10 mouse cellular contexts compared by ENCODE assay signal in the genomic region with DNA sequence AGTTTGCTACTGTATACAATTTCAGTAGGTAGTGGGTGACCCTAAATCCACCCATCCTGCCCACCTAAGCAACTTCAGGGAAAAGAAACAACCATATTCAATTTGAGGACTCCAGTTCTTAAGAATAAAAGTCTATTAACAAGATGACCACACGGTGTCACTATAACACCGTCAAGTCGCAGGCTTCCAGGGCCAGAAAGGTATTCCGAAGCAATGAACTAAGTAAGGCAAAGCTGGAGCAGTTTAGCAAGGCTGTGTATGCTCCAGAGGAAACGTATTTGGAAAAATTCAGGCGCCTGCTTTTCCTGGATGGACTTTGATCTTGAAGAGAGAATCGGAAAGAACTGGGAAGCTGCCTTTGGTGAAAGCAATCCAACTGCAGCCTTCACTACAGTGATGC. TPM values are rescaled to one million over a fixed set of nuclear protein-coding genes. Genes with fewer than 3 reads are reported as not detected.
DNase-seq lines count a peak whose midpoint lies in the region; ATAC-seq and TF ChIP-seq lines count a peak whose summit lies in the region.
"Had no signal": no experiment of that assay in that cellular context is flagged by ENCODE, and none has a peak within 500 bp of the region (broad histone marks: within the 10 kb centered on the region; RNA-seq: fewer than 3 reads in every experiment).

No protein-coding gene starts in this region.

- no peak overlapping the region for H3K27ac ChIP-seq in hindbrain, embryonic 15.5 days (replicated peaks)
- H3K27ac ChIP-seq in left cerebral cortex, adult 2 months = no peak overlapping the region

- ATAC-seq in hindbrain, embryonic 15.5 days (ENCODE audit: low FRiP score, low read depth) = peak; percentile 68; the same call in 1 of the 2 replicates
- 0 out of 2 replicates have a peak, but pooled peaks have one; percentile 50 for ATAC-seq in monocyte, adult 5-6 weeks (replicated peaks; ENCODE audit: insufficient number of reproducible peaks, low FRiP score, low TSS enrichment, poor library complexity, severe bottlenecking)

- peak; percentile 45 to 53 for DNase-seq in right cerebral cortex, postnatal 10 days (ENCODE audit: low spot score in 2 of 2)
- no peak for DNase-seq in right cerebral cortex, postnatal 14 days
- DNase-seq in adrenal gland, adult 18-20 months (ENCODE audit: low spot score in 2 of 2) = peak; percentile 24 to 25
- peak; percentile 74 for DNase-seq in embryo, embryonic 9.5 days (ENCODE audit: extremely low spot score)
- peak; percentile 25 to 27 for DNase-seq in left cerebral cortex, adult 2 months (ENCODE audit: extremely low spot score in 1 of 2, low spot score in 2 of 2)
- no peak for DNase-seq in ovary, adult 18-20 months (ENCODE audit: low spot score)

- WGBS in hindbrain, embryonic 15.5 days = 2% methylated on average over 7 of the region's 7 CpGs

- no peaks in the 10 kb centered on the region for H3K9me3 ChIP-seq in hindbrain, embryonic 15.5 days

- intact Hi-C loops in left cerebral cortex, adult 2 months (cut with DNase I) = loop anchor here (2.0 to 10.0 kb wide), 5 partner anchors 477 to 1415 kb away; partner anchors contain the start of gene Crygc

- peak; percentile 70 for TF ChIP-seq CTCF in left cerebral cortex, adult 2 months (IDR thresholded peaks at IDR 0.05)

- H3K4me3 ChIP-seq in hindbrain, embryonic 15.5 days = no peak overlapping the region
- H3K4me3 ChIP-seq in left cerebral cortex, adult 2 months = no peak overlapping the region
- H3K4me3 ChIP-seq: myocyte had no signal

- no peak overlapping the region for H3K4me2 ChIP-seq in hindbrain, embryonic 15.5 days

- no peaks in the 10 kb centered on the region for H3K4me1 ChIP-seq in hindbrain, embryonic 15.5 days (replicated peaks)

- no peaks in the 10 kb centered on the region for H3K27me3 ChIP-seq in hindbrain, embryonic 15.5 days

- no peaks in the 10 kb centered on the region for H3K36me3 ChIP-seq in hindbrain, embryonic 15.5 days

- H3K9ac ChIP-seq in hindbrain, embryonic 15.5 days = no peak overlapping the region

RNA-seq across cellular contexts. Expression of gene Dytn, which starts 27.1 kb away (rescaled TPM):
- total RNA-seq in adrenal gland, adult 18-20 months (2021) = not detected
- polyA plus RNA-seq in hindbrain, embryonic 15.5 days (2015; fragmentation: Nextera tagmentation; extraction: Ambion mirVana) = 0.10 and 0.29 TPM in 2 replicates
- total RNA-seq in left cerebral cortex, adult 2 months (2021) = under 1 TPM; 0.14 to 0.16 TPM
- total RNA-seq in monocyte, adult 5-6 weeks (2017) = not detected in 3 replicates
- polyA plus RNA-seq: gonadal fat pad, adult 2 months; myocyte had no signal

RNA-seq across cellular contexts. Expression of gene Gm39653, which starts 43.8 kb away (rescaled TPM):
- not detected for total RNA-seq in adrenal gland, adult 18-20 months (2021)
- polyA plus RNA-seq in hindbrain, embryonic 15.5 days (2015; fragmentation: Nextera tagmentation; extraction: Ambion mirVana) = not detected in 2 replicates
- total RNA-seq in left cerebral cortex, adult 2 months (2021) = under 1 TPM; 0.43 to 0.54 TPM
- total RNA-seq in monocyte, adult 5-6 weeks (2017) = not detected in 3 replicates
- polyA plus RNA-seq: gonadal fat pad, adult 2 months; myocyte had no signal

Comparison
In these comparisons a context has a peak if more than half of its experiments do, and no peak if none do; other contexts are left out.
1. DNase-seq: peak in right cerebral cortex, postnatal 10 days (2 of 2), adrenal gland, adult 18-20 months (2 of 2), embryo, embryonic 9.5 days (single experiment) and left cerebral cortex, adult 2 months (2 of 2); none in right cerebral cortex, postnatal 14 days (single experiment) and ovary, adult 18-20 months (single experiment).